Mouse (Mus musculus) kidney, adult 2 months (tissue): ENCODE data around the gene Gm3238. TPM values are rescaled to one million over a fixed set of nuclear protein-coding genes. Genes with fewer than 3 reads are reported as not detected.
"Not testable (repeated sequence)": the region's sequence is repeated elsewhere in the genome, so short reads cannot be mapped to it uniquely, and the experiment has no call there.

Source experiments
- DNase-seq: peaks from one replicate; pipeline ENCODE4 v3.0.0; 2021
- H3K27ac ChIP-seq: fragments of 200-500 bp; 2 replicates; pipeline ENCODE4 v1.5.1; 2012; ENCODE audit warnings: low read depth, low read length, control low read depth, inconsistent platforms; ENCODE audit not compliant: insufficient read depth
- H3K27me3 ChIP-seq: fragments of 200-500 bp; replicated peaks from 2 replicates; pipeline ENCODE4 v1.6.1; 2012; ENCODE audit warnings: mild to moderate bottlenecking, moderate library complexity, low read length, inconsistent platforms; ENCODE audit not compliant: control insufficient read depth, insufficient read depth
- H3K36me3 ChIP-seq: fragments of 200-500 bp; 2 replicates; pipeline ENCODE4 v1.6.1; 2012; ENCODE audit warnings: mild to moderate bottlenecking, moderate library complexity, low read length, inconsistent platforms; ENCODE audit not compliant: control insufficient read depth, insufficient read depth
- H3K4me1 ChIP-seq: fragments of 200-500 bp; 2 replicates; pipeline ENCODE4 v1.6.1; 2011; ENCODE audit warnings: low read length; ENCODE audit not compliant: control insufficient read depth, insufficient read depth
- H3K4me3 ChIP-seq: fragments of 200-500 bp; 2 replicates; pipeline ENCODE4 v1.5.1; 2011; ENCODE audit warnings: mild to moderate bottlenecking, low read depth, low read length, control low read depth; ENCODE audit not compliant: insufficient read depth
- CTCF ChIP-seq: fragments of 200-500 bp; conservative IDR thresholded peaks from 2 replicates; pipeline ENCODE4 v1.5.1; 2011; ENCODE audit warnings: low read depth, mild to moderate bottlenecking, control low read depth, low read length, moderate library complexity, mixed read lengths; ENCODE audit not compliant: insufficient read depth, insufficient read length
- POLR2A ChIP-seq: fragments of 200-500 bp; IDR thresholded peaks from one replicate; pipeline ENCODE4 v1.6.1; 2011; ENCODE audit warnings: low read depth, low read length, control low read depth
- WGBS: fragments of 180-500 bp; shearing (Covaris S2); methylation state at CpG from one replicate; pipeline ENCODE4 v1.1.7; 2018; 5-methylcytosine and 5-hydroxymethylcytosine counted together
- polyA plus RNA-seq: library from polyadenylated mRNA; depleted of rRNA; stranded (reverse); fragments of >200 nt; gene quantifications from 2 replicates; pipeline ENCODE4 v1.2.3, GENCODE M21; 2012

Gm3238 gene
- polyA plus RNA-seq, 1 experiment = not detected

- no peaks in the 10 kb centered on the region for H3K36me3 ChIP-seq
- H3K27ac ChIP-seq = no peak within 1 kb of the TSS
- H3K27me3 ChIP-seq = no peaks in the 10 kb centered on the region
- 56% methylated on average over 8 of the region's 8 CpGs for WGBS
- TF ChIP-seq POLR2A (no peak), CTCF (no peak)
- DNase-seq = no peak
- H3K4me1 ChIP-seq = no peaks in the 10 kb centered on the region
- no peak within 1 kb of the TSS for H3K4me3 ChIP-seq
Measured at GRCm38 (mm10) chr10:77798921-77799508, 27.9 kb upstream of the Gm3238 start, which contains the start of gene Gm19668. Gm19668 (minus strand) TSS chr10:77799133.

- 70% methylated on average over 3 of the region's 3 CpGs for WGBS
Measured at GRCm38 (mm10) chr10:77798164-77798920, 27.2 kb upstream of the Gm3238 start.

GRCm38 (mm10) chr10:77797677-77798076, 26.6 kb upstream of the Gm3238 start:
- TF ChIP-seq CTCF (no peak), POLR2A (no peak)
- Histone ChIP-seq H3K4me1 (no peaks in the 10 kb centered on the region), H3K27me3 (no peaks in the 10 kb centered on the region), H3K27ac (no peak overlapping the region), H3K4me3 (no peak overlapping the region), H3K36me3 (no peaks in the 10 kb centered on the region)
- DNase-seq = no peak
- 33% methylated on average over 3 of the region's 3 CpGs for WGBS

More at GRCm38 (mm10) chr10:77798164-77798920, 27.2 kb upstream of the Gm3238 start:
- H3K4me3 ChIP-seq, H3K4me1 ChIP-seq, H3K27ac ChIP-seq, H3K36me3 ChIP-seq, DNase-seq, H3K27me3 ChIP-seq: not testable (repeated sequence)

GRCm38 (mm10) chr10:77794976-77795375, 23.9 kb upstream of the Gm3238 start, which contains the start of gene Gm9639:
Gm9639 (minus strand) TSS chr10:77795076.
- Histone ChIP-seq H3K36me3 (no peaks in the 10 kb centered on the region), H3K27me3 (no peaks in the 10 kb centered on the region), H3K4me1 (no peaks in the 10 kb centered on the region), H3K27ac (no peak within 1 kb of the TSS), H3K4me3 (no peak within 1 kb of the TSS)
- DNase-seq = no peak
- 36% methylated on average over 2 of the region's 2 CpGs for WGBS
- TF ChIP-seq CTCF (no peak), POLR2A (no peak)

GRCm38 (mm10) chr10:77788621-77789020, 17.5 kb upstream of the Gm3238 start:
- Histone ChIP-seq H3K27ac (no peak overlapping the region), H3K4me3 (no peak overlapping the region), H3K27me3 (no peaks in the 10 kb centered on the region), H3K36me3 (no peaks in the 10 kb centered on the region), H3K4me1 (no peaks in the 10 kb centered on the region)
- no peak for DNase-seq
- no peak for TF ChIP-seq CTCF
- TF ChIP-seq POLR2A = no peak
- WGBS = 44% methylated on average over 2 of the region's 2 CpGs

- H3K27ac ChIP-seq, H3K4me1 ChIP-seq, H3K36me3 ChIP-seq, DNase-seq, H3K27me3 ChIP-seq, H3K4me3 ChIP-seq: not testable (repeated sequence)
- 70% methylated on average over 1 of the region's 1 CpGs for WGBS
Measured at GRCm38 (mm10) chr10:77787876-77788275, 16.8 kb upstream of the Gm3238 start, which contains the start of gene Gm7137. Gm7137 (minus strand) TSS chr10:77788200.

- not testable (repeated sequence) for H3K27ac ChIP-seq, H3K4me1 ChIP-seq, DNase-seq, H3K4me3 ChIP-seq, H3K27me3 ChIP-seq, H3K36me3 ChIP-seq
- WGBS = 82% methylated on average over 2 of the region's 3 CpGs
Measured at GRCm38 (mm10) chr10:77783396-77783795, 12.3 kb upstream of the Gm3238 start.

- H3K4me1 ChIP-seq, H3K27ac ChIP-seq, H3K4me3 ChIP-seq, DNase-seq, H3K36me3 ChIP-seq, H3K27me3 ChIP-seq: not testable (repeated sequence)
- WGBS = 63% methylated on average over 1 of the region's 1 CpGs
Measured at GRCm38 (mm10) chr10:77782442-77782841, 11.3 kb upstream of the Gm3238 start, which contains the start of gene Gm3250. Gm3250 (minus strand) TSS chr10:77782542.

- not testable (repeated sequence) for H3K36me3 ChIP-seq, DNase-seq, H3K4me1 ChIP-seq, H3K4me3 ChIP-seq, H3K27ac ChIP-seq, H3K27me3 ChIP-seq
- 69% methylated on average over 1 of the region's 1 CpGs for WGBS
Measured at GRCm38 (mm10) chr10:77776844-77777243, 5.7 kb upstream of the Gm3238 start, which contains the start of gene Gm7138. Gm7138 (minus strand) TSS chr10:77776944.

GRCm38 (mm10) chr10:77772142-77772541, 1.0 kb upstream of the Gm3238 start:
- H3K27ac ChIP-seq, H3K4me1 ChIP-seq, H3K27me3 ChIP-seq, DNase-seq, H3K4me3 ChIP-seq, H3K36me3 ChIP-seq: not testable (repeated sequence)
- WGBS = 93% methylated on average over 3 of the region's 3 CpGs
